ENCODE assay signal across 31 mouse cellular contexts in the genomic region with DNA sequence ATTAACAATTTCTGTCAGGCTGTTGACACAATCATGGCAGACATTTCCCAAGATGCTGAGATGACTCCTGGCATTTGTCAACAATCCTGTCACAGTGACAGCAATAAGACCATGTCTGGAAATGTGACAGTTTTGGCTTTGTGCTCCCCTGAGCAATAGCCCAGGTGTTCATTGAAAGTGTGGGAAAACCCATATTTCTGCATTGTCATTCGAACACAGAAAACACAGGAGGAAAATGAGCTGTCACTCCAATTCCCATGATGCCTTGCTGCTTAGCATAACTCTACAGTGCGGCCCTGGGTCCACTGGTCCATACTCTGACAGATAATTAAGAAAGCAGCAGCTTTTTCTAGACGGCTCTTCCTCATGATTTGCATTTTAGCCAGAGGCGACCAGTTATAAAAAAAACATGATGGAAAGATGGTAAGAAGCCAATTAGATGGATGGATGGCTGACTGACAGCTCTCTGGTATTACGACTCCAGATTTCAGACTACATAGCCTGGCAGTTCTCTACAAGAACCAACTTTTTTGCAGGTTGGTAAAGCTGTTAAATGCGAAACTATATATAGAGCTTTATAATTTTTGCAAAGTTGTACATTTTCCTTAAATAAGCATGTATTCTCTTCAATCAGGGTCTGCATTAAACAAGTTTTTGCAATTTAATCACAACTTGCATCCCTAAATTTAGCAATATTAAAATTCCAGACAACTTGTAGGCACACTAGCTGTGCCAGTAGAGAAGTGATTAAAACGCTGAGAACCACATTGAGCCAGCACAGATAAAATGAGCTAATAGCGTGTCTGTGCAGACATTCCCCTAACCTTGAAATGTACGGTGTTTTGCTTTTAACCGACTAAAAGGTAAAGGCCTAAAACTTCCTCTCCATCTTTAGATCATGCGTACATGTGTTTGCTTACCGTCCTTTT. TPM values are rescaled to one million over a fixed set of nuclear protein-coding genes. Genes with fewer than 3 reads are reported as not detected.
DNase-seq lines count a peak whose midpoint lies in the region; ATAC-seq lines count a peak whose summit lies in the region.
"Had no signal": no experiment of that assay in that cellular context is flagged by ENCODE, and none has a peak within 500 bp of the region (broad histone marks: within the 10 kb centered on the region; RNA-seq: fewer than 3 reads in every experiment).

No protein-coding gene starts in this region.

- intact Hi-C loops in left cerebral cortex, postnatal 36 days (cut with DNase I) = no loop called here

- 0 out of 2 replicates have a peak, but pooled peaks cover 2% of the 10 kb centered on the region for H3K4me1 ChIP-seq in forebrain, embryonic 15.5 days
- no peaks in the 10 kb centered on the region for H3K4me1 ChIP-seq in forebrain, embryonic 11.5 days (replicated peaks; ENCODE audit: control insufficient read depth, insufficient read depth, low read length)
- H3K4me1 ChIP-seq in midbrain, embryonic 14.5 days (ENCODE audit: control insufficient read depth, insufficient read depth, low read length) = 0 out of 2 replicates have a peak, but pooled peaks cover 4% of the 10 kb centered on the region
- H3K4me1 ChIP-seq: heart, embryonic 10.5 days; limb, embryonic 13.5 days; liver, embryonic 12.5 days had no signal

- H3K36me3 ChIP-seq in forebrain, embryonic 15.5 days = no peaks in the 10 kb centered on the region
- H3K36me3 ChIP-seq in forebrain, embryonic 11.5 days (ENCODE audit: control insufficient read depth, insufficient read depth, low read length) = no peaks in the 10 kb centered on the region
- H3K36me3 ChIP-seq in midbrain, embryonic 14.5 days (ENCODE audit: control insufficient read depth, insufficient read depth, low read length) = no peaks in the 10 kb centered on the region
- H3K36me3 ChIP-seq: heart, embryonic 10.5 days; limb, embryonic 13.5 days; liver, embryonic 12.5 days had no signal

- H3K27ac ChIP-seq in forebrain, embryonic 15.5 days (replicated peaks) = peak overlapping the region; percentile 54
- H3K27ac ChIP-seq in forebrain, embryonic 11.5 days (ENCODE audit: low read depth, low read length) = no peak overlapping the region
- H3K27ac ChIP-seq in midbrain, embryonic 14.5 days (replicated peaks; ENCODE audit: low read depth, low read length) = no peak overlapping the region
- H3K27ac ChIP-seq: heart, embryonic 10.5 days; limb, embryonic 13.5 days; liver, embryonic 12.5 days had no signal

- 65% methylated on average over 12 of the region's 12 CpGs for WGBS in forebrain, embryonic 15.5 days
- 83% methylated on average over 12 of the region's 12 CpGs for WGBS in forebrain, embryonic 11.5 days
- 65% methylated on average over 12 of the region's 12 CpGs for WGBS in midbrain, embryonic 14.5 days

- no peak overlapping the region for H3K9ac ChIP-seq in forebrain, embryonic 15.5 days (replicated peaks)
- H3K9ac ChIP-seq in forebrain, embryonic 11.5 days (ENCODE audit: low read length) = no peak overlapping the region
- H3K9ac ChIP-seq in midbrain, embryonic 14.5 days (replicated peaks; ENCODE audit: low read length) = no peak overlapping the region
- H3K9ac ChIP-seq: limb, embryonic 13.5 days; liver, embryonic 12.5 days had no signal

- DNase-seq in forebrain, embryonic 11.5 days (ENCODE audit: low spot score) = no peak
- peak; percentile 5 for DNase-seq in right cerebral cortex, postnatal 4 days
- DNase-seq in right cerebral cortex, adult 18-20 months = no peak
- peak; percentile 69 for DNase-seq in midbrain, embryonic 14.5 days
- no peak for DNase-seq in left cerebral cortex, postnatal 36 days (ENCODE audit: low spot score in 2 of 2)
- DNase-seq in embryo, embryonic 11 days = no peak
- DNase-seq in heart, adult 18-20 months = no peak
- DNase-seq: adrenal gland, postnatal 25 days; cerebellum, adult 11-12 months; heart, postnatal 4 days; kidney, adult 9 months; kidney, postnatal 14 days; lung, adult 18-20 months; lung, postnatal 10 days; right cerebral cortex, postnatal 25 days; thymus, postnatal 14 days had no signal

- peak; percentile 91 for ATAC-seq in forebrain, embryonic 15.5 days (replicated peaks)
- no peak for ATAC-seq in forebrain, embryonic 11.5 days (replicated peaks; ENCODE audit: low FRiP score)
- ATAC-seq in midbrain, embryonic 14.5 days (ENCODE audit: low FRiP score, low TSS enrichment) = peak; percentile 83
- ATAC-seq: CD4-positive, CD25-positive, alpha-beta regulatory T cell, adult 4 months; liver, embryonic 12.5 days had no signal

- no peak overlapping the region for H3K4me2 ChIP-seq in forebrain, embryonic 15.5 days (replicated peaks)
- H3K4me2 ChIP-seq in forebrain, embryonic 11.5 days (ENCODE audit: low read depth, low read length, severe bottlenecking) = no peak overlapping the region
- H3K4me2 ChIP-seq in midbrain, embryonic 14.5 days (ENCODE audit: low read length) = no peak overlapping the region
- H3K4me2 ChIP-seq: limb, embryonic 13.5 days; liver, embryonic 12.5 days had no signal

- H3K4me3 ChIP-seq in forebrain, embryonic 15.5 days = no peak overlapping the region
- no peak overlapping the region for H3K4me3 ChIP-seq in forebrain, embryonic 11.5 days (ENCODE audit: low read depth, low read length)
- no peak overlapping the region for H3K4me3 ChIP-seq in midbrain, embryonic 14.5 days (replicated peaks; ENCODE audit: low read depth, low read length)
- H3K4me3 ChIP-seq: heart, embryonic 10.5 days; limb, embryonic 13.5 days; liver, embryonic 12.5 days had no signal

- H3K9me3 ChIP-seq in forebrain, embryonic 15.5 days = no peaks in the 10 kb centered on the region
- no peaks in the 10 kb centered on the region for H3K9me3 ChIP-seq in forebrain, embryonic 11.5 days (ENCODE audit: control insufficient read depth, low read length)
- H3K9me3 ChIP-seq in midbrain, embryonic 14.5 days (ENCODE audit: control insufficient read depth, low read length) = no peaks in the 10 kb centered on the region
- H3K9me3 ChIP-seq: heart, embryonic 10.5 days; limb, embryonic 13.5 days; liver, embryonic 12.5 days had no signal

- no peaks in the 10 kb centered on the region for H3K27me3 ChIP-seq in forebrain, embryonic 15.5 days
- no peaks in the 10 kb centered on the region for H3K27me3 ChIP-seq in forebrain, embryonic 11.5 days (ENCODE audit: control insufficient read depth, insufficient read depth, low read length)
- no peaks in the 10 kb centered on the region for H3K27me3 ChIP-seq in midbrain, embryonic 14.5 days (ENCODE audit: control insufficient read depth, insufficient read depth, low read length)
- H3K27me3 ChIP-seq: limb, embryonic 13.5 days; liver, embryonic 12.5 days had no signal

RNA-seq across cellular contexts. Expression of a gene that starts 42.9 kb away (rescaled TPM):
- polyA plus RNA-seq in forebrain, embryonic 15.5 days (2015; fragmentation: Nextera tagmentation; extraction: Ambion mirVana) = not detected in 2 replicates
- not detected in 2 replicates for polyA plus RNA-seq in forebrain, embryonic 11.5 days (2014; fragmentation: Nextera tagmentation; extraction: Ambion mirVana)
- polyA plus RNA-seq in midbrain, embryonic 14.5 days (2014; fragmentation: Nextera tagmentation; extraction: Ambion mirVana) = not detected in 2 replicates
- not detected for total RNA-seq in left cerebral cortex, postnatal 36 days (2021)
- not detected for total RNA-seq in heart, adult 18-20 months (2021)
- total RNA-seq: adrenal gland, postnatal 25 days; gastrocnemius, adult 8-10 months; heart, postnatal 4 days; layer of hippocampus, adult 18-20 months; layer of hippocampus, postnatal 14 days; left cerebral cortex, postnatal 10 days; neutrophil, adult 5-6 weeks had no signal
- polyA plus RNA-seq: CD4-positive, CD25-positive, alpha-beta regulatory T cell, adult 4 months; cortical plate, adult 2 months; embryonic facial prominence, embryonic 11.5 days; heart, embryonic 10.5 days; heart, embryonic 16.5 days; intestine, embryonic 14.5 days; limb, embryonic 13.5 days; liver, embryonic 12.5 days; spleen, adult 2 months had no signal

Comparison
In these comparisons a context has a peak if more than half of its experiments do, and no peak if none do; other contexts are left out.
1. DNase-seq: peak in right cerebral cortex, postnatal 4 days (single experiment) and midbrain, embryonic 14.5 days (single experiment); none in forebrain, embryonic 11.5 days (single experiment), right cerebral cortex, adult 18-20 months (single experiment), left cerebral cortex, postnatal 36 days (0 of 2), embryo, embryonic 11 days (single experiment) and heart, adult 18-20 months (0 of 2).